Mouse (Mus musculus) adrenal gland, adult 18-20 months (tissue): ENCODE results near the gene Cbll1. TPM values are rescaled to one million over a fixed set of nuclear protein-coding genes. Genes with fewer than 3 reads are reported as not detected.

Source experiments
- DNase-seq, 2 experiments: peaks; one replicate each; pipeline ENCODE4 v3.0.0; 2021 to 2022; ENCODE audit warnings: low spot score in 2 of 2
- long read RNA-seq, 2 experiments: library from polyadenylated mRNA; stranded (forward); transcript quantifications; one replicate each; pipeline ENCODE4 v2.0.0; 2021
- total RNA-seq, 2 experiments: library from RNA; stranded (reverse); gene quantifications; 1 replicate in 1 of 2; 2 replicates in 1 of 2; pipeline ENCODE4 v1.2.3; 2021

Cbll1 gene
- total RNA-seq = 10 to 100 TPM; 16.9 to 17.8 TPM
- long read RNA-seq, experiment 1, partial matches to known transcripts = 1 of 4 reads
- long read RNA-seq, experiment 1, other reads (novel, unspliced or antisense) = 1 of 4 reads
- long read RNA-seq, experiment 2, partial matches to known transcripts = 0 of 3 reads
- long read RNA-seq, experiment 2, other reads (novel, unspliced or antisense) = 2 of 3 reads

DNA sequence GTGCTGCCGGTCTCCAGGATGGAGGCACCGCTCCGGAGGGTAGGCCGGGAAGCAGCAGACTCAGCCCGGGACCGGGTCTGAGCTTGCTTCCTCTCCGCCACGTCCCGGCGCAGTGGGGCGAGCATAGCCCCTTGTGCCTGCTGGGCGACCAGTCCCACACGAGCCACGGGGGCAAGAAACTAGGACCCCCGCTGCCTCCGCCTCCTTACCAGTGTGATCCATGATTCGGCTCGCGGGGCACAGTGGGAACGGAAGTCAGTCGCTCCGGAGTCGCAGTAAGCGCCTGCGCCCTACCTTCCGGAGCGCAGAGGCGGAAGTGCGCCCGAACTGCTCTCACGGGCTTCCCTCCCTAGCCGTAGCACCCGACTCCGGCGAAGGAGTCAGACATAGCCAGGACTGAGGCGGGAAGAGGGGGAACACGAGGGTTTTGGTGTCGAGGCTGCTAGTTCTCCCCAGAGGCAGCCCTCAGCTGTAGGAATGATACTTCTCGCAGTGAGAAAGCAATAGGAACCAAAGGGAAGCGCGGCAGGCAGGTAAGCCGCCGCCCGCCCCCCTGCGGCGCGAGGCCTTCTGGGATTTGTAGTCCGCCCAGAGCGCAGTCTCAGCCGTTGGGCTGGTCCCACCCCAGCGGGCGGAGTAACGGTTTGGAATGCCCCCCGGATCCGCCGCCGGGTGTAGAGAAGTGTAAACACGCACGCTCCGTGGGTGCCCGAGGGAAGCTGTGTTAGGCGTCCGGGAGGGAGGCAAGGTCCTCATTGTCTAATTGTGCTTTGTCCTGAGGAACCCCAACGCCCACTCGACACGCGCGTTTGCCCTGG lies at the start of gene Cbll1:
Cbll1 (minus strand) TSS at position 303 of the 818 bp plus-strand sequence.
- peak; percentile 96 to 97 for DNase-seq

DNA sequence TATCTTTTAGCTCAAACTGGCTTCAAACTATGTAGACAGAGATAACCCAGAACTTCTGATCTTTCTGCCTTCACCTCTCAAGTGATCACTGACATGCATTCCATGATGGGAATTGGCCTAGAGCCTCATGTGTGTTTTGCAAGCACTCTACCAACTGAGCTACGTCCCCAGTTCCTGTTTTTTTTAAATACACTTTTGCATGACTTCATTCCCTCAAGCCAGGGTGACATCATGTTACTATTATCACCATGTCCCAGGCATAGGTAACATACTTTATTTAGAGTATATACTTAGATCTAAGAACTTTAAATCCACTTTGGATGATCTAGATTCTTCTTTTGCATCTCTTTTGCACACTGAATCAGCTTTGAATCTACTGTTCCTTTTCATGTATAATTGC lies 46.6 kb upstream of the Cbll1 start:
- DNase-seq = no peak

DNA sequence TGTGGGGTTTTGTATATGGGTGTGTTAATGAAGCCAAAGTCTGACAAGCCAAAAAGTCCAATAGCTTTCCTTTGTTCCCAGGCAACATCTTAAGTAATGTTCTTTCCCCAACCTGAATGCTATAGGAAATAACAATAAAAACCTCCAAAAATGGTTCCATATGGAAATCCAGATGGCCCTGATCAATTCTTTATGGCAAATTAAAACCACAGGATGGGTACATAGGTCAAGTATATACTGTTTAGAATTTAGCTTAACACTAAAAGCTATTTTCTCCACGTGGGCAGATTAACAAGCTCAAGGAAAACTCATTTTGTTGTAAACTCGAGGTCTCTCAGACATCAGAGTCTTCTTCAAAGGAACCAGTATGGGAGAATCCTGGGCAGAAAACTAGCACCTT lies 45.8 kb upstream of the Cbll1 start:
- DNase-seq = no peak

DNA sequence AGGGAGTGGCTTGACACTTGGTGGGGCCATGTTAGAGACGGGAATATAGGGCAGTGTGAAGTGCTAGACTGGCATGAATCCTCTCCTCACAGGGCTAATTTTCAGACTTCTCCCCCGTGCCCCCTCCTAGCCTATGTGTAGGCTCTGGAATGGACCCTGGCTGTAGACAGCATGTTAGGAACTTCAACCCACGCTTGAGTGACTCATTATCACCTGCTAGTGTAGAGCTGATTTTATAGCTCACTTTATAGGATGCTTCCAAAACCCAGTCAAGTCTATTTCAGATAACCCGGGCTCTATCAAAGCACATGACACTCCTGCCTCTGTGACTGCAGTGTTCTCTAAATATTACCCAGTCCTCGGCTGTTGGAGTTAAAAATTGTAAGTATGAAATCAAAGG lies 42.1 kb upstream of the Cbll1 start:
- DNase-seq = no peak

DNA sequence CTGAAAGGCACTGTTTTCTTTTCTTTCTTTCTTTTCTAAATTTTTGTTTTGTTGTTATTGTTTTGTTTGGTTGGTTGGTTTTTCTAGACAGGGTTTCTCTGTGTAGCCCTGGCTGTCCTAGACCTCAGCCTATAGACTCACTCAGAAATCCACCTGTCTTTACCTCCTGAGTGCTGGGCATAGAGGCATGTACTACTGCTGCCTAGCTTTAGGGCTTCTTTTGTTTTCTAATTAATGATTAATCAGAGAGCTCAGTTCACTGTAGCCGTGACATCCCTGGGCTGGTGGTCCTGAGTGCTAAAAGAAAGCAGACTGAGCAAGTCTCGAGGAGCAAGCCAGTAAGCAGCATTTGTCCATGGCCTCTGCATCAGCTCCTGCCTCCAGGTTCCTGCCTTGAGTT lies 40.4 kb upstream of the Cbll1 start:
- no peak for DNase-seq

- DNase-seq = no peak
Measured at GRCm38 (mm10) chr12:31537515-31538230, 38.3 kb upstream of the Cbll1 start.

- DNase-seq = no peak
Measured at GRCm38 (mm10) chr12:31534060-31534843, 34.8 kb upstream of the Cbll1 start.

DNA sequence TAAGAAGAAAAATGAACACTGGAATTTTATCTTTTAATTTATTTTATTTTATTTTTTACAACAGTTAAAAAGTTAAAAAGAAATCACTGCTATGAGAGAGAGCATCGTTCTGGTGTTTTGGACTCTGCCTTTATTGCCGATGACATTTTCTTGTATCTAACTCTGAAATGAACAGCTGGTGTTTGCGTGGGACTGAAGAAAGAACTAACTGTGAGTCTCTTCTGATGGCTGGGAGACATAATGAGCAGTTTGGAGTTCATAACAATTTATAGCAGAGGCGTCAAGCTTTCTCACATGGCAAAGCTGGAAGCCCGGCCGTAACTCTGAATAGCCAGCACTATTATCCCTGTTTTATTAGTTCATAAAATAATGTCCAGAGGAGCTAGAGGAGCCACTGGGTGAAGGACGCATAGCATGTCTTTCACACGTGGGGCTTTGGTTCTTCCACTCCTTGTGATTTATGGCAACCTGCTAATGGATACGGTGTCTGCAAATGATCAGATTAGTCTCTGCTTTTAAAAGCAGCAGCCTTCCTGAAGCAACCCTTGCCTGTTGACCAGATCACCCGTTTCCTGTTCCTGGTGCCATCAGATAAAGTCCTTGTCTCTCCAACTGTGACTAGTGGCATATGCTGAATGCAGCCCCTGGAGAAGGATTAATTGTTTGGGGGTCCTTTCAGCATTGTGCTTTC lies 33.9 kb upstream of the Cbll1 start:
- DNase-seq = no peak

DNA sequence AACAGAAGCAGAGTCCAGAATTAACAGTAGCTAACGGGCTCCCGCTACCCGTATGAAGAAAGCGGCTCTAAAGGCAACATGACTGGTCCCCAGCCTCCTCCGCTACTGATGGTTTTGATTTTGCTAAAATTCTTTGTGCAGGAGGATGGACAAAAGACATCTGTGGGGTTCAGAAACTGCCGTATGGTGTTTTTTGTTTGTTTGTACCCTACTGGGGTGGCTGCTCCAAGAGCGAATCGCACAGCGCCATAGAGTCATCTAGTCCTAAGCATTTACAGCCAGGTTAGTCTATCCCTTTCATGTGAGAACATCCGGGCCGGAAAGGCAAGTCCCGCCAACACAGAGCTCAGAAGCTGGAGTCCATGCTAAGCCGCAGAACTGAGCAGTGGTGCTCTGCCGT lies 32.6 kb upstream of the Cbll1 start:
- no peak for DNase-seq

- no peak for DNase-seq
Measured at GRCm38 (mm10) chr12:31527407-31527806, 28.0 kb upstream of the Cbll1 start.

- no peak for DNase-seq
Measured at GRCm38 (mm10) chr12:31521371-31521770, 22.0 kb upstream of the Cbll1 start.

GRCm38 (mm10) chr12:31520119-31520518 lies 20.7 kb upstream of the Cbll1 start:
- no peak for DNase-seq

GRCm38 (mm10) chr12:31513724-31514503 lies 14.5 kb upstream of the Cbll1 start:
- no peak for DNase-seq

GRCm38 (mm10) chr12:31512634-31513411 lies 13.4 kb upstream of the Cbll1 start:
- no peak for DNase-seq

GRCm38 (mm10) chr12:31511218-31511617 lies 11.8 kb upstream of the Cbll1 start:
- DNase-seq = no peak

DNA sequence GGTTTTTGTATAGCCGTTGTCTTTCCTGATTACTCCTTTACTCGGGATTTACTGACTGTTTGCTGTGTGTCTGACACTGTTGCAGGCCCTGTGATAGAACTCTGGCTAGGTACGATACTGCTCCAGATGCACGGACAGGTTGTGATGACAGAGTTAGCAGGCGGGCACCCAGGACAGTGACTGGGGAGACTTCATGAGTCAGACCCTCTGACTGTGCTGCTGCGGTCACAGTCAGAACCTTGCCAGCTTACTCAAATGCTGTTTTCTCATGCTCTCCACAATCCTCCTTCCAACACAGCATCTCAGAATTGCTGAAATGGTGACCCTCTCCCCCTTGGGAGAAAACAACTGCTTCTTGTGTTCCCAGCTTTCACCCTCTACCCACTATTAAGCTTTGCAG lies 9.1 kb upstream of the Cbll1 start:
- no peak for DNase-seq

GRCm38 (mm10) chr12:31507718-31508364 lies 8.4 kb upstream of the Cbll1 start:
- no peak for DNase-seq

DNA sequence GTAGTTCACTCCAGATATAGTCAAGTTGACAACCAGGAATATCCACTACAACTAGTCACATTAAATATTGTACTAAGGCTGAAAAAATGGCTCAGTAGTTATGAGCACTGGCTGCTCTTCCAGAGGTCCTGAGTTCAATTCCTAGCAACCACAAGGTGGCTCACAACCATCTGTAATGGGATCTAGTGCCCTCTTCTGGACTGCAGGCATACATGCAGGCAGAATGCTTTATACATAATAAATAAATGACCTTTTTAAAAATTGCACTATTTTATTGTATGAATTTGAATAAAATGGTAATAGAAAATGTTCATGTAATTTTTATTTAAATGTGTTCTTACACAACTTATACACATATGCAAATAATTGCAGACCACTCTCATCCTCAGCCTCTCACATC lies 3.8 kb upstream of the Cbll1 start:
- DNase-seq = no peak

GRCm38 (mm10) chr12:31501266-31501665 lies 1.9 kb upstream of the Cbll1 start:
- DNase-seq = no peak
